Mouse (Mus musculus) MEL (cell line): ENCODE results near the gene Msi2. TPM values are rescaled to one million over a fixed set of nuclear protein-coding genes. Genes with fewer than 3 reads are reported as not detected.

Experiments
- DNase-seq: peaks from one replicate; pipeline ENCODE4 v3.0.0; 2011; ENCODE audit warnings: low read depth, low spot score
- H3K27ac ChIP-seq: 2 replicates; pipeline ENCODE4 v1.5.1; 2012; ENCODE audit warnings: low read depth, mild to moderate bottlenecking, control low read depth, low read length, moderate library complexity; ENCODE audit not compliant: control insufficient read depth
- H3K27me3 ChIP-seq, 2 experiments: fragments of 150-350 bp in 1 of 2; sonication (generic) in 1 of 2; 2 replicates each; pipeline ENCODE4 v1.6.1; 2012; ENCODE audit warnings: low read length in 2 of 2, mild to moderate bottlenecking in 2 of 2, improper control_type of control experiment in 1 of 2, moderate library complexity in 1 of 2; ENCODE audit not compliant: insufficient read depth in 2 of 2, control insufficient read depth in 1 of 2
- H3K36me3 ChIP-seq, 2 experiments: 2 replicates each; pipeline ENCODE4 v1.6.1; 2012 to 2014; ENCODE audit warnings: low read length in 2 of 2, improper control_type of control experiment in 1 of 2, inconsistent platforms in 1 of 2, mild to moderate bottlenecking in 1 of 2; ENCODE audit not compliant: insufficient read depth in 2 of 2, control insufficient read depth in 1 of 2
- H3K4me1 ChIP-seq, 2 experiments: fragments of 150-350 bp in 1 of 2; sonication (generic) in 1 of 2; 2 replicates each; pipeline ENCODE4 v1.6.1; 2012; ENCODE audit warnings: low read length in 2 of 2, improper control_type of control experiment in 1 of 2, mild to moderate bottlenecking in 1 of 2; ENCODE audit not compliant: insufficient read depth in 2 of 2, control insufficient read depth in 1 of 2
- H3K4me3 ChIP-seq, 2 experiments: fragments of 150-350 bp in 1 of 2; sonication (generic) in 1 of 2; 2 replicates each; pipeline ENCODE4 v1.5.1; 2012; ENCODE audit warnings: low read depth in 2 of 2, low read length in 2 of 2, mild to moderate bottlenecking in 2 of 2, moderate library complexity in 2 of 2, control low read depth in 1 of 2, improper control_type of control experiment in 1 of 2; ENCODE audit not compliant: control insufficient read depth in 1 of 2, insufficient read depth in 1 of 2
- H3K79me2 ChIP-seq: 2 replicates; pipeline ENCODE4 v1.6.1; 2012; ENCODE audit warnings: mild to moderate bottlenecking, low read length, moderate library complexity; ENCODE audit not compliant: control insufficient read depth, poor library complexity, insufficient read depth
- H3K9ac ChIP-seq: 2 replicates; pipeline ENCODE4 v1.6.1; 2012; ENCODE audit warnings: low read depth, mild to moderate bottlenecking, control low read depth, low read length, moderate library complexity; ENCODE audit not compliant: control insufficient read depth, poor library complexity, severe bottlenecking
- H3K9me3 ChIP-seq: fragments of 150-350 bp; sonication (generic); replicated peaks from 2 replicates; pipeline ENCODE4 v1.6.1; 2012; ENCODE audit warnings: mild to moderate bottlenecking, low read length, improper control_type of control experiment, moderate library complexity; ENCODE audit not compliant: insufficient read depth
- BHLHE40 ChIP-seq: IDR thresholded peaks from 2 replicates; pipeline ENCODE4 v1.6.1; 2012; ENCODE audit warnings: low read depth, mild to moderate bottlenecking, inconsistent platforms, low read length, improper control_type of control experiment, borderline replicate concordance
- CHD2 ChIP-seq: IDR thresholded peaks from 2 replicates; pipeline ENCODE4 v1.6.1; 2011; ENCODE audit warnings: low read length, improper control_type of control experiment
- CTCF ChIP-seq, 3 experiments: IDR thresholded peaks in 2 of 3; conservative IDR thresholded peaks in 1 of 3; 2 replicates each; pipeline ENCODE4 v1.5.1; 2011 to 2012; ENCODE audit warnings: low read length in 3 of 3, low read depth in 2 of 3, mild to moderate bottlenecking in 2 of 3, improper control_type of control experiment in 1 of 3, inconsistent platforms in 1 of 3, mixed read lengths in 1 of 3, moderate library complexity in 1 of 3; ENCODE audit not compliant: control insufficient read depth in 1 of 3, insufficient read depth in 1 of 3, poor library complexity in 1 of 3, severe bottlenecking in 1 of 3
- E2F4 ChIP-seq: IDR thresholded peaks from 2 replicates; pipeline ENCODE4 v1.6.1; 2011; ENCODE audit warnings: low read depth, low read length, improper control_type of control experiment, borderline replicate concordance
- ETS1 ChIP-seq: IDR thresholded peaks from 2 replicates; pipeline ENCODE4 v1.6.1; 2012; ENCODE audit warnings: low read depth, mild to moderate bottlenecking, inconsistent platforms, low read length, improper control_type of control experiment, moderate library complexity
- GABPA ChIP-seq: IDR thresholded peaks from 2 replicates; pipeline ENCODE4 v1.6.1; 2012; ENCODE audit warnings: low read depth, mild to moderate bottlenecking, inconsistent platforms, low read length, improper control_type of control experiment, moderate library complexity
- GATA1 ChIP-seq: IDR thresholded peaks from 2 replicates; pipeline ENCODE4 v1.6.1; 2011; ENCODE audit warnings: low read depth, low read length, improper control_type of control experiment
- HCFC1 ChIP-seq: IDR thresholded peaks from 2 replicates; pipeline ENCODE4 v1.6.1; 2012; ENCODE audit warnings: low read depth, mild to moderate bottlenecking, inconsistent platforms, low read length, improper control_type of control experiment, moderate library complexity
- JUND ChIP-seq: IDR thresholded peaks from 2 replicates; pipeline ENCODE4 v1.6.1; 2011; ENCODE audit warnings: low read depth, mild to moderate bottlenecking, improper control_type of control experiment, low read length
- MAFK ChIP-seq: IDR thresholded peaks from 2 replicates; pipeline ENCODE4 v1.6.1; 2011; ENCODE audit warnings: low read depth, mild to moderate bottlenecking, low read length, improper control_type of control experiment, borderline replicate concordance
- MAX ChIP-seq: IDR thresholded peaks from 2 replicates; pipeline ENCODE4 v1.6.1; 2011; ENCODE audit warnings: low read length, improper control_type of control experiment
- MAZ ChIP-seq: IDR thresholded peaks from 2 replicates; pipeline ENCODE4 v1.6.1; 2012; ENCODE audit warnings: low read depth, mild to moderate bottlenecking, inconsistent platforms, low read length, improper control_type of control experiment
- MYB ChIP-seq: IDR thresholded peaks from 2 replicates; pipeline ENCODE4 v1.6.1; 2011; ENCODE audit warnings: mild to moderate bottlenecking, low read depth, low read length, improper control_type of control experiment
- MYC ChIP-seq: IDR thresholded peaks from 2 replicates; pipeline ENCODE4 v1.6.1; 2011; ENCODE audit warnings: low read depth, mild to moderate bottlenecking, low read length, improper control_type of control experiment, moderate library complexity
- NRF1 ChIP-seq: IDR thresholded peaks from 2 replicates; pipeline ENCODE4 v1.6.1; 2014; ENCODE audit warnings: low read depth, mild to moderate bottlenecking, inconsistent platforms, low read length, improper control_type of control experiment, moderate library complexity; ENCODE audit not compliant: poor library complexity, insufficient read depth, severe bottlenecking
- POLR2AphosphoS2 ChIP-seq: IDR thresholded peaks from 2 replicates; pipeline ENCODE4 v1.6.1; 2011; ENCODE audit warnings: low read length, improper control_type of control experiment
- POLR2AphosphoS5 ChIP-seq: IDR thresholded peaks from 2 replicates; pipeline ENCODE4 v1.6.1; 2012; ENCODE audit warnings: low read depth, borderline replicate concordance, mild to moderate bottlenecking, inconsistent platforms, low read length, moderate library complexity, mixed read lengths
- SIN3A ChIP-seq: IDR thresholded peaks from 2 replicates; pipeline ENCODE4 v1.6.1; 2012; ENCODE audit warnings: low read length, improper control_type of control experiment, inconsistent platforms
- TCF12 ChIP-seq: IDR thresholded peaks from 2 replicates; pipeline ENCODE4 v1.6.1; 2014; ENCODE audit warnings: low read depth, mild to moderate bottlenecking, inconsistent platforms, low read length, improper control_type of control experiment, moderate library complexity
- USF1 ChIP-seq: IDR thresholded peaks from 2 replicates; pipeline ENCODE4 v1.6.1; 2014; ENCODE audit warnings: low read depth, mild to moderate bottlenecking, inconsistent platforms, low read length, improper control_type of control experiment, moderate library complexity
- ZC3H11A ChIP-seq: IDR thresholded peaks from 2 replicates; pipeline ENCODE4 v1.6.1; 2012; ENCODE audit warnings: low read depth, mild to moderate bottlenecking, inconsistent platforms, low read length, improper control_type of control experiment
- ZMIZ1 ChIP-seq: IDR thresholded peaks from 2 replicates; pipeline ENCODE4 v1.6.1; 2012; ENCODE audit warnings: low read depth, mild to moderate bottlenecking, inconsistent platforms, low read length, improper control_type of control experiment, moderate library complexity
- polyA plus RNA-seq, 2 experiments: library from polyadenylated mRNA; stranded (reverse) in 1 of 2; unstranded in 1 of 2; fragments of >175 nt in 1 of 2; fragments of >200 nt in 1 of 2; gene quantifications; 2 replicates each; pipeline versions ENCODE4 v1.2.1 to v1.2.4; 2012; ENCODE audit warnings: low replicate concordance in 2 of 2, low read depth in 1 of 2; ENCODE audit not compliant: insufficient read length in 2 of 2, insufficient read depth in 1 of 2, missing spikeins in 1 of 2
- total RNA-seq: library from RNA; depleted of rRNA; stranded (reverse); fragments of 300-350 nt; gene quantifications from 2 replicates; pipeline ENCODE4 v1.2.3, GENCODE M21; 2012

Gene Msi2
- total and polyA plus RNA-seq, 3 experiments = 16.2 to 29.7 TPM; not detected in 1

GRCm38 (mm10) chr11:88498491-88498890 is 219.8 kb downstream of the Msi2 start:
- peak; percentile 34 for DNase-seq
- no peak for TF ChIP-seq SIN3A
- no peak for TF ChIP-seq JUND
- TF ChIP-seq CHD2 = no peak
- no peak for TF ChIP-seq E2F4
- no peak for TF ChIP-seq NRF1
- TF ChIP-seq USF1 = no peak
- no peak for TF ChIP-seq POLR2AphosphoS2
- TF ChIP-seq ZC3H11A = no peak
- TF ChIP-seq ETS1 = no peak
- TF ChIP-seq ZMIZ1 = no peak
- TF ChIP-seq BHLHE40 = no peak
- no peak for TF ChIP-seq MYC
- TF ChIP-seq TCF12 = no peak
- no peak for TF ChIP-seq POLR2AphosphoS5
- TF ChIP-seq GATA1 = no peak
- no peak for TF ChIP-seq CTCF (IDR thresholded peaks at IDR 0.05 in 2 of 3, conservative IDR thresholded peaks at IDR 0.05 in 1 of 3; ENCODE audit: control insufficient read depth in 1 of 3, insufficient read depth in 1 of 3, low read depth in 2 of 3, low read length in 3 of 3, poor library complexity in 1 of 3, severe bottlenecking in 1 of 3)
- TF ChIP-seq MAZ = no peak
- no peak for TF ChIP-seq MAFK
- no peak for TF ChIP-seq GABPA
- H3K79me2 ChIP-seq = no peaks in the 10 kb centered on the region
- no peak overlapping the region for H3K4me3 ChIP-seq
- no peak overlapping the region for H3K9ac ChIP-seq
- H3K9me3 ChIP-seq = no peaks in the 10 kb centered on the region
- no peaks in the 10 kb centered on the region for H3K27me3 ChIP-seq
- H3K27ac ChIP-seq = no peak overlapping the region
- H3K4me1 ChIP-seq = no peaks in the 10 kb centered on the region
- no peaks in the 10 kb centered on the region for H3K36me3 ChIP-seq

GRCm38 (mm10) chr11:88496460-88496859 is 221.9 kb downstream of the Msi2 start:
- H3K36me3 ChIP-seq = no peaks in the 10 kb centered on the region
- no peaks in the 10 kb centered on the region for H3K9me3 ChIP-seq
- no peak overlapping the region for H3K4me3 ChIP-seq
- no peaks in the 10 kb centered on the region for H3K79me2 ChIP-seq
- no peak overlapping the region for H3K27ac ChIP-seq
- H3K4me1 ChIP-seq = no peaks in the 10 kb centered on the region
- no peaks in the 10 kb centered on the region for H3K27me3 ChIP-seq
- no peak for DNase-seq
- no peak for TF ChIP-seq USF1
- TF ChIP-seq HCFC1 = no peak
- TF ChIP-seq SIN3A = no peak
- no peak for TF ChIP-seq ETS1
- no peak for TF ChIP-seq MYB
- no peak for TF ChIP-seq MAFK
- TF ChIP-seq ZMIZ1 = no peak
- TF ChIP-seq MAX = no peak
- no peak for TF ChIP-seq ZC3H11A
- no peak for TF ChIP-seq TCF12
- no peak overlapping the region for H3K9ac ChIP-seq
